Mouse (Mus musculus) lung, postnatal 14 days (tissue): Measurements from ENCODE around the gene Prkcz.
A peak's percentile ranks its signal among the peaks of the same experiment; 100 is the strongest.

Source experiments
- DNase-seq: peaks from one replicate; pipeline ENCODE4 v3.0.0; 2021

Gene Prkcz

DNA sequence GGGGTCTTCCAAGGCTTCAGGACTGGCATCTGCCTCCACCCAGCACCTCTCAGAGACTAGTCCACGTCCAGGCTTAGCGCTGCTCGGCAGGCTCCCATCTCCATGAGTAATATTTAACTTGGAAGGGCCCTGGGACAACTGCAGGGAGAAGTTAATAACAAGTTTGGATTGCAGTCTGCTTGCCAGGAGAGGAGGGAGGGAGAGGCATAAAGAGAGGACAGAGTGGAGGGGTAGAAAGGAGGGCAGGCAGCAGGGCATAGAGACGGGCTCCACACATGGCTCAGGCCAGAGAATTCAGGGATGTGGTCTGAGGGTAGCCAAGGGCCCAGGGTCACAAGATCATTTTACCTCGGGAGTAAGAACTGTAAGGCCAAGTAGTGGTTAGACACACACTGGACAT, 122.9 kb downstream of the Prkcz start:
- peak; percentile 60 for DNase-seq

DNA sequence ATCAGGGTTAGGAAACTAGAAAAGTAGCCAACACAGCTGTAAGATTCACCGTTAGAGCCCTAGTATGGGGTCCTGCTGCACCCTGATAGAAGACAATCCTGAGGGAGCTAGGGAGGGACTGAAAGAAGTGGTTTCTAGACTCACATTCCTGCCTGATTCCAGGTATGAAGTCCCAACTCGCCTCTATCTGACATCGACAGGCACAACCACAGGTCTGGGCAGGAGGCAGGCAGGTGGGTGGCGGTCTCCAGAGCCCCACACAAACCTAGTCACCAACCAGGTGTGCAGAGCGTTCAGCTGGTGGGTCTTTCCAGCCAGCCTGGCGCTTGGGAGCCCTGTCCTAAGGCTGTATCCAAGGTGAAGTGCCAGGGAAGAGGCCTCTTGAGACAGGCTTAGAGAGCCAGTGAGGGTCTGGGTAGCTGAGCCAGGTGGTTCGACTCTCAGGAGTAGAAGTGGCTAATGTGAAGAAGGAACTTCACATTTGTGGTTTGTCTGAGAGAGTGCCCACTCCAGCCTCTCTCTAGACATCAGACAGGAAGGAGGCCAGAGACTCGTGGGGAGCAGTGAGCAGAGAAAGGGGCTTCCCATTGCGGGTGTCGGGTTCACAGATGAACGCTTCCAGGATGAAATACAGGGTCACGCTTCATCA, 124.3 kb downstream of the Prkcz start:
- DNase-seq, result peak; percentile 57

- DNase-seq, result peak; percentile 94
These were observed 125.6 kb downstream of the Prkcz start for GRCm38 (mm10) chr4:155235311-155236119.

DNA sequence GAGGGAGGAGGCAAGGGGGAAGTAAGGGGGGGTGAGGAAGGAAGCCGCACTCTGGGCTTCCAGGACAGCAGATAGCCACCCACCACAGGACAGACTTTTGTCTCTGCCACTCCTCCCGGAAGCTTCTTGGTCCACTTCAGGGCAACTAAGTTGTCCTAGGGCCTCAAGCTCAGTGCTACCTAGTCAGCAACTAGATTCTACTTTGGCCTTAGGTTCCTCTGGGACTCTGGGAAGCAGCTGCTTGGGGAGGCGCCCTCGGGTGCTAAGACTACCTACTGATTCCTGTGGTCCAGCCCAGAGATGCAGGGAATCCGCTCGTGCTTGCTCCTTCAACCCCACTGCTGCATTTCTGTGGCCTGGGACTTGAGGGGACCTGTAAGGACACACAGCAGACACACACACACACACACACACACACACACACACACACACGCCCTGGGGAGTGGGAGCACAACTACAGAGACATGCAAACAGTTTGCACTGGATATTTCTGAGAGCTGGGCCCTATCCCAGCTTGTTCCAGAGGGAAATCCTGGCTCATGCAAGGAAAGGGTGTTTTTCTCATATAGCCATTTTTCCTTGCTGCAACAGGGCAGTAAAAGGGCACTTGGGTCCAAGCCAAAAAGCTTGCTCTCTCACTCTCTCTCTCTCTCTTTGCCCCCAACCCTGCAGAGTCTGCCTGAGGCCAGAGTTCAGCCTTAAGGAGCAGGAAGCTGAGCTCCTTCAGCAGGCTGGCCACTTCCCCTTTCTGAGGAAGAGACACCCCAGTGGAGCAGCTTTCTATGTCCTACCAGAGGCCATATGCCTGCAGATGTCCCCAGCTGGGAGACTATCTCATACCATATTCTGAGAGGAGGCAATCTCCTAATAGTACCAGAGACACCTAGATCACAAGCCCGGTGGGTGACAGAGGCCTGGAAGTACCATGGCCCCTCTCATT, 126.5 kb downstream of the Prkcz start:
- peak; percentile 55 for DNase-seq

DNA sequence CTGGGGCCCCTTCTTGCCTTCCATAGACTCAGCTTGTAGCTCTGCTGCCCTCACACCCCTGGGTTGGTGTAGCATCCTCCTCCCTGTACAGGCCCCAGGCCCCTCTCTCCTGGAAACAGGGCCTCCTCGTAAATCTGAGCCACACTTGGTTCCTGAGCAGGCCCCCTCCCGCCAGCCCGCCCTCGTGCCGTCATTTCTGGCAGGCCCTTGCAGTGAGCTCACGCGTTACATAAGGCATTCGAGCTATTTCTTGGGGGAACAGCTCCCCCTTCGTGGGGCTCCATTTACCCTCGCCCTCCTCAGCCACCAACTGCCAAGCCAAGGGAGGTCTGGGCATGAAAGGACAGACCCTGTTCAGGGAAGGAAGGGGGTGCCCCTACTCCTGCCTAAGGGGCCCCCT, 127.3 kb downstream of the Prkcz start:
- DNase-seq, result peak; percentile 81

- DNase-seq, result no peak
These were observed 132.7 kb downstream of the Prkcz start for GRCm38 (mm10) chr4:155228461-155228860.

- DNase-seq, result no peak
These were observed 133.2 kb downstream of the Prkcz start for GRCm38 (mm10) chr4:155227986-155228385.

GRCm38 (mm10) chr4:155225918-155226317, 135.2 kb downstream of the Prkcz start:
- no peak for DNase-seq

GRCm38 (mm10) chr4:155223594-155224528, 137.3 kb downstream of the Prkcz start:
- no peak for DNase-seq

DNA sequence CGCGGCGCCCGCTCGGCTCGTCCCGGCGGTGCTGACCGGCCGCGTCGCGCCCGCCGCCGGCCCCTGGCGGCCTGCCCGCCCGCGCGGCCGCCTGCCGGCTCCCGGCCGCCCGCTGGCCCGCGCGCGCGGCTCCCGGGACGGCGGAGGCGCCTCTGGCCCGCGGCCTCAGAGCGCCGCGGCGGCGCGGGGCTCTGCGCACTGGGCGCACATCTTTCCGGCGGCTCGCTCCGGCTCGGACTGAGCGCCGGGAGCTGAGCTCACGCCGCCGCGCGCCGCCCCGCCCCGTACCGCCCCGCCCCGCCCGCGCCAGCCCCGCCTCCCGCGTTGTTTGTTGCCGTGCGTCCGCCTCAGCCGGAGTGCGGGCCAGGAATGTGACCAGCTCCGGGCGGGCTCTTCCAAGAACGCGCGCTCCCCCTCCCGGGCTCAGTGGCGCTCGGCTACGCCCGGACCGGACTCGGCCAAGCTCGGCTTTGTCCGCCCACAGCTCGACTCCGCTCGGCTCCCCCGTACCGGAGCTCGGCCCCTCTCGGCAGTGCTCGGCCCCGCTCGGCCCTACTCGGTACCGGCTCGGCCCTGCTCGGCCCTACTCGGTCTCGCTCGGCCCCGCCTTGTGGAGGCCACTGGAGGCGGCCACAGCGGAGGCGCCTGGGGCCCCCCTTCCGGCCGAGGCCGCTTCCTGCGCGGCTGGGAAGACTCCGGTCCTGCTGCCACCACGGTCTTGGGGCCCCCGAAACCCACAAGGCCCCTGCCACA, 138.1 kb downstream of the Prkcz start:
- DNase-seq, result peak; percentile 100

- DNase-seq, result no peak
These were observed 138.7 kb downstream of the Prkcz start, which contains the start of gene Ski for GRCm38 (mm10) chr4:155222552-155222840. TSS of gene Ski (minus strand) at chr4:155222592.

GRCm38 (mm10) chr4:155221599-155222551, 139.3 kb downstream of the Prkcz start:
- DNase-seq, result peak; percentile 79

GRCm38 (mm10) chr4:155221106-155221505, 140.1 kb downstream of the Prkcz start:
- no peak for DNase-seq

- DNase-seq, result no peak
These were observed 140.7 kb downstream of the Prkcz start for GRCm38 (mm10) chr4:155220213-155221100.

- DNase-seq, result no peak
These were observed 141.6 kb downstream of the Prkcz start for GRCm38 (mm10) chr4:155219271-155220212.

DNA sequence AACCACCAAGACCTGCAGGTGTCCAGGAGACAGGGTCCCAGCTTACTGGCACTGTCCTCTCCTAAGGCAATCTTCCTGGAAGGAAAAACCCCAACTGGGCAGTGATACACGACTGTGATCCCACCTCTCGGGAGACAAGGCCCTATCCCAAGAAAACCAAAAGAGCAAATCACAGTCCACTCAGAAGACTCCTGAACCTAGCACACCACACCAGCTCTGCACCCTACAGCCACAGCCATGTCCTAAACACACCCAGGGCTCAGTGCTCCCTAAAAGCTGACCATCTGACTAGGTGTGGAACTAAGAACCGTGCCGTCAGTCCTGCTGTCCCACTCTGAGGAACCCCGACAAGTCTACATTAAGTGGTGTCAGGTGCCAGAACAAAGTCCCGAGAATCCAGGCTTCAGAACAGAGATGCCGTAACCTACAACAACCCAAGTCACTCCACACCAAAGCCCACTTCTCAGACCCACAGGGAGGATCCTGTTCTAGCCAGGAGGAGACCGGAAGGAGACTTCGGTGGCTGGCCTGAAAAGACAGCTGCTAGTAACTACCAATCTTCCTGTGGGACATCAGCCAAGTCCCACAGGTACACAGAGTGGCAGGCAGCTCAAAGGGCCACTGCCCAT, 142.9 kb downstream of the Prkcz start:
- no peak for DNase-seq
